Mouse (Mus musculus): ENCODE measurements around the gene Orc4. TPM values are rescaled to one million over a fixed set of nuclear protein-coding genes. Genes with fewer than 3 reads are reported as not detected.

Gene Orc4
- 10 to 100 TPM; 68.1 to 86.5 TPM for total RNA-seq (2021)
- long read RNA-seq, experiment 1, full-length matches to known transcripts: 24 of 51 reads
- long read RNA-seq, experiment 1, partial matches to known transcripts: 1 of 51 reads
- long read RNA-seq, experiment 1, other reads (novel, unspliced or antisense): 26 of 51 reads
- long read RNA-seq, experiment 2, full-length matches to known transcripts: 12 of 31 reads
- long read RNA-seq, experiment 2, partial matches to known transcripts: 3 of 31 reads
- long read RNA-seq, experiment 2, other reads (novel, unspliced or antisense): 16 of 31 reads

- Histone ChIP-seq H3K27ac (peak within 1 kb of the TSS; percentile 97), H3K4me3 (peak within 1 kb of the TSS; percentile 85)
- DNase-seq (ENCODE audit: extremely low spot score in 1 of 2, low spot score in 2 of 2): no peak
- no peak for TF ChIP-seq CTCF (IDR thresholded peaks at IDR 0.05)
- intact Hi-C loops (cut with DNase I): no loop called here
These were observed at the start of gene Orc4 for GRCm38 (mm10) chr2:48950252-48950315. Orc4 (minus strand) TSS chr2:48950277.

- Histone ChIP-seq H3K27ac (no peak overlapping the region), H3K4me3 (no peak overlapping the region)
- intact Hi-C loops (cut with DNase I): no loop called here
- no peak for DNase-seq (ENCODE audit: extremely low spot score in 1 of 2, low spot score in 2 of 2)
- TF ChIP-seq CTCF (IDR thresholded peaks at IDR 0.05): no peak
These were observed 40.2 kb upstream of the Orc4 start for GRCm38 (mm10) chr2:48990322-48990721.

- Histone ChIP-seq H3K4me3 (no peak overlapping the region), H3K27ac (no peak overlapping the region)
- no peak for TF ChIP-seq CTCF (IDR thresholded peaks at IDR 0.05)
- no peak for DNase-seq (ENCODE audit: extremely low spot score in 1 of 2, low spot score in 2 of 2)
- intact Hi-C loops (cut with DNase I): no loop called here
These were observed 28.8 kb upstream of the Orc4 start for GRCm38 (mm10) chr2:48978920-48979319.

- TF ChIP-seq CTCF (IDR thresholded peaks at IDR 0.05): no peak
- Histone ChIP-seq H3K27ac (no peak overlapping the region), H3K4me3 (no peak overlapping the region)
- intact Hi-C loops (cut with DNase I): no loop called here
- no peak for DNase-seq (ENCODE audit: extremely low spot score in 1 of 2, low spot score in 2 of 2)
These were observed 6.5 kb upstream of the Orc4 start for GRCm38 (mm10) chr2:48956591-48956990.

GRCm38 (mm10) chr2:48950316-48950880 lies 321 bp upstream of the Orc4 start:
- Histone ChIP-seq H3K27ac (peak overlapping the region; percentile 97), H3K4me3 (peak overlapping the region; percentile 85)
- intact Hi-C loops (cut with DNase I): no loop called here
- no peak for TF ChIP-seq CTCF (IDR thresholded peaks at IDR 0.05)
- no peak for DNase-seq (ENCODE audit: extremely low spot score in 1 of 2, low spot score in 2 of 2)

- DNase-seq (ENCODE audit: extremely low spot score in 1 of 2, low spot score in 2 of 2): peak; percentile 39 to 42
- Histone ChIP-seq H3K27ac (peak overlapping the region; percentile 97), H3K4me3 (peak overlapping the region; percentile 85)
- TF ChIP-seq CTCF (IDR thresholded peaks at IDR 0.05): no peak
- intact Hi-C loops (cut with DNase I): loop anchor here (5.0 to 10.0 kb wide), 3 partner anchors 365 to 785 kb away; partner anchors contain the start of gene Epc2
These were observed 280 bp downstream of the Orc4 start for GRCm38 (mm10) chr2:48949743-48950251.

- DNase-seq (ENCODE audit: extremely low spot score in 1 of 2, low spot score in 2 of 2): peak; percentile 98 to 99
- Histone ChIP-seq H3K4me3 (peak within 1 kb of the TSS; percentile 85), H3K27ac (peak within 1 kb of the TSS; percentile 97)
- intact Hi-C loops (cut with DNase I): loop anchor here (5.0 to 10.0 kb wide), 3 partner anchors 366 to 786 kb away; partner anchors contain the start of gene Epc2
- TF ChIP-seq CTCF (IDR thresholded peaks at IDR 0.05): no peak
These were observed 1.1 kb downstream of the Orc4 start, which contains the start of gene Mbd5 for GRCm38 (mm10) chr2:48948841-48949584. Mbd5 (plus strand) TSS chr2:48949508.

GRCm38 (mm10) chr2:48947761-48948160 lies 2.3 kb downstream of the Orc4 start:
- Histone ChIP-seq H3K4me3 (peak overlapping the region; percentile 85), H3K27ac (no peak overlapping the region)
- TF ChIP-seq CTCF (IDR thresholded peaks at IDR 0.05): no peak
- intact Hi-C loops (cut with DNase I): loop anchor here (5.0 to 10.0 kb wide), 3 partner anchors 367 to 787 kb away; partner anchors contain the start of gene Epc2
- DNase-seq (ENCODE audit: extremely low spot score in 1 of 2, low spot score in 2 of 2): no peak

GRCm38 (mm10) chr2:48935058-48935457 lies 15.0 kb downstream of the Orc4 start:
- no peak for TF ChIP-seq CTCF (IDR thresholded peaks at IDR 0.05)
- Histone ChIP-seq H3K27ac (no peak overlapping the region), H3K4me3 (no peak overlapping the region)
- DNase-seq (ENCODE audit: extremely low spot score in 1 of 2, low spot score in 2 of 2): no peak
- intact Hi-C loops (cut with DNase I): no loop called here

- no peak overlapping the region for H3K27ac ChIP-seq
- intact Hi-C loops (cut with DNase I): loop anchor here (10.0 kb wide), 1 partner anchor 529 kb away; no protein-coding TSS in a partner anchor
- no peak overlapping the region for H3K4me3 ChIP-seq
- no peak for TF ChIP-seq CTCF (IDR thresholded peaks at IDR 0.05)
- DNase-seq (ENCODE audit: extremely low spot score in 1 of 2, low spot score in 2 of 2): no peak
These were observed 34.2 kb downstream of the Orc4 start for GRCm38 (mm10) chr2:48915832-48916231.

- DNase-seq (ENCODE audit: extremely low spot score in 1 of 2, low spot score in 2 of 2): no peak
- Histone ChIP-seq H3K27ac (no peak overlapping the region), H3K4me3 (no peak overlapping the region)
- TF ChIP-seq CTCF (IDR thresholded peaks at IDR 0.05): peak; percentile 19
- intact Hi-C loops (cut with DNase I): loop anchor here (10.0 kb wide), 1 partner anchor 531 kb away; no protein-coding TSS in a partner anchor
These were observed 35.9 kb downstream of the Orc4 start for GRCm38 (mm10) chr2:48914185-48914584.

GRCm38 (mm10) chr2:48908866-48909265 lies 41.2 kb downstream of the Orc4 start:
- intact Hi-C loops (cut with DNase I): loop anchor here (1.0 to 5.0 kb wide), 2 partner anchors 404 to 823 kb away; no protein-coding TSS in a partner anchor
- Histone ChIP-seq H3K27ac (no peak overlapping the region), H3K4me3 (no peak overlapping the region)
- TF ChIP-seq CTCF (IDR thresholded peaks at IDR 0.05): peak; percentile 69
- DNase-seq (ENCODE audit: extremely low spot score in 1 of 2, low spot score in 2 of 2): no peak

Measured in left cerebral cortex, adult 2 months (tissue).